Mouse (Mus musculus) forebrain, embryonic 14.5 days (tissue): Measurements from ENCODE around the gene Tbxas1. TPM values are rescaled to one million over a fixed set of nuclear protein-coding genes. Genes with fewer than 3 reads are reported as not detected.

Experiments
- ATAC-seq: fragments of 200-750 bp; cut with Nextera tagmentation; 2 replicates; pipeline ENCODE4 v1.8.0; 2017; ENCODE audit warnings: mild to moderate bottlenecking, moderate library complexity
- DNase-seq: peaks from one replicate; pipeline ENCODE4 v3.0.0-alpha.2; 2015; ENCODE audit warnings: low spot score
- H3K27ac ChIP-seq: fragments of 300-500 bp; sonication (generic); 2 replicates; pipeline ENCODE4 v1.5.1; 2014; ENCODE audit warnings: low read depth, mild to moderate bottlenecking, control low read depth, low read length, moderate library complexity
- H3K27me3 ChIP-seq: fragments of 300-500 bp; sonication (generic); replicated peaks from 2 replicates; pipeline ENCODE4 v1.6.1; 2014; ENCODE audit warnings: low read length, control low read depth, mixed read lengths; ENCODE audit not compliant: control insufficient read depth, insufficient read depth
- H3K36me3 ChIP-seq: fragments of 300-500 bp; sonication (generic); 2 replicates; pipeline ENCODE4 v1.6.1; 2014; ENCODE audit warnings: low read length, control low read depth; ENCODE audit not compliant: control insufficient read depth, insufficient read depth
- H3K4me1 ChIP-seq: fragments of 300-500 bp; sonication (generic); 2 replicates; pipeline ENCODE4 v1.6.1; 2014; ENCODE audit warnings: antibody characterized with exemption, low read length, control low read depth; ENCODE audit not compliant: control insufficient read depth, insufficient read depth
- H3K4me2 ChIP-seq: fragments of 300-500 bp; sonication (generic); 2 replicates; pipeline ENCODE4 v1.6.1; 2014; ENCODE audit warnings: mild to moderate bottlenecking, control low read depth, low read length
- H3K4me3 ChIP-seq: fragments of 300-500 bp; sonication (generic); 2 replicates; pipeline ENCODE4 v1.5.1; 2014; ENCODE audit warnings: low read depth, low read length, control low read depth
- H3K9ac ChIP-seq: fragments of 300-500 bp; sonication (generic); 2 replicates; pipeline ENCODE4 v1.6.1; 2014; ENCODE audit warnings: mild to moderate bottlenecking, low read length, control low read depth, moderate library complexity
- H3K9me3 ChIP-seq: fragments of 300-500 bp; sonication (generic); replicated peaks from 2 replicates; pipeline ENCODE4 v1.6.1; 2016; ENCODE audit warnings: low read length, control low read depth, mixed read lengths; ENCODE audit not compliant: control insufficient read depth
- WGBS: fragments of 180-500 bp; shearing (Covaris S2); extraction: QIAGEN DNeasy Blood & Tissue Kit; methylation state at CpG from one replicate; pipeline ENCODE4 v1.1.7; 2014; 5-methylcytosine and 5-hydroxymethylcytosine counted together
- polyA plus RNA-seq: library from polyadenylated mRNA; unstranded; fragments of >200 nt; fragmentation: Nextera tagmentation; extraction: Ambion mirVana; gene quantifications from 2 replicates; pipeline ENCODE4 v1.2.1, GENCODE M21; 2014

Gene Tbxas1
- polyA plus RNA-seq, 1 experiment from 2014 or later = 1.2 TPM

- H3K4me3 ChIP-seq = no peak overlapping the region
- H3K9ac ChIP-seq = no peak overlapping the region
- H3K4me2 ChIP-seq = no peak overlapping the region
- no peak overlapping the region for H3K27ac ChIP-seq
- peaks cover 3% of the 10 kb centered on the region; the same call in 1 of the 2 replicates for H3K4me1 ChIP-seq
- 36% methylated on average over 7 of the region's 7 CpGs for WGBS
- ATAC-seq (peak; percentile 52; the same call in 1 of the 2 replicates), DNase-seq (peak; percentile 58)
- no peaks in the 10 kb centered on the region for H3K36me3 ChIP-seq
- H3K9me3 ChIP-seq = no peaks in the 10 kb centered on the region
- H3K27me3 ChIP-seq = no peaks in the 10 kb centered on the region
Measured at GRCm38 (mm10) chr6:39022461-39023181, 147.4 kb downstream of the Tbxas1 start.

GRCm38 (mm10) chr6:39024631-39025030 is 149.4 kb downstream of the Tbxas1 start:
- 76% methylated on average over 4 of the region's 4 CpGs for WGBS
- no peak overlapping the region for H3K27ac ChIP-seq
- DNase-seq = no peak
- H3K9me3 ChIP-seq = no peaks in the 10 kb centered on the region
- H3K4me1 ChIP-seq = peaks cover 3% of the 10 kb centered on the region; the same call in 1 of the 2 replicates
- no peak overlapping the region for H3K4me3 ChIP-seq
- H3K4me2 ChIP-seq = no peak overlapping the region
- no peaks in the 10 kb centered on the region for H3K27me3 ChIP-seq
- H3K9ac ChIP-seq = no peak overlapping the region
- H3K36me3 ChIP-seq = no peaks in the 10 kb centered on the region
- ATAC-seq = no peak

- Histone ChIP-seq H3K36me3 (no peaks in the 10 kb centered on the region), H3K27me3 (no peaks in the 10 kb centered on the region), H3K4me3 (no peak overlapping the region), H3K9ac (no peak overlapping the region), H3K9me3 (no peaks in the 10 kb centered on the region), H3K4me1 (peaks cover 3% of the 10 kb centered on the region; the same call in 1 of the 2 replicates), H3K4me2 (no peak overlapping the region), H3K27ac (no peak overlapping the region)
- WGBS = 70% methylated on average over 7 of the region's 7 CpGs
- DNase-seq (no peak), ATAC-seq (no peak)
Measured at GRCm38 (mm10) chr6:39025038-39025437, 149.8 kb downstream of the Tbxas1 start.

DNA sequence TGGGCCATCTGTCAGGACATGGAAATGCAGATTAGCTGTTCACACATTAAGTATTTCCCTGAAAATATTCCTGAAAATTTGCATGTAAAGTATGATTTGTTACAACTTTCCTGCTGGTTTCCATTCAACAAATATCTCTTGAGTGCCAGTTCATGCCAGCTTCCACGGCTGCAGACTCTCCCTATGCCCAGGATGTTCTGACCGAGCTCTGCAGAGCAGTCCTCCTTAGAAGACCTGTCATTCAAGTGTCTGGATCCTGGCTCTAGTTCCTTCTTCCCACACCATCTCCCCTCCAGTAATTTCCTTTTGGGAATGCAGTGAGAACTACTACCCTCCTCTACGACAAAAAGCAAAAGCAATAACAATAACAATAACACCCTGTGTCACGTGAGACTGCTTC is 155.5 kb downstream of the Tbxas1 start:
- peak; percentile 49 for DNase-seq

GRCm38 (mm10) chr6:39033676-39034075 is 158.5 kb downstream of the Tbxas1 start:
- no peak for DNase-seq
- Histone ChIP-seq H3K4me3 (no peak overlapping the region), H3K27ac (no peak overlapping the region), H3K36me3 (no peaks in the 10 kb centered on the region), H3K4me1 (no peaks in the 10 kb centered on the region; the same call in 1 of the 2 replicates), H3K4me2 (no peak overlapping the region), H3K9ac (no peak overlapping the region), H3K9me3 (no peaks in the 10 kb centered on the region), H3K27me3 (no peaks in the 10 kb centered on the region)
- 87% methylated on average over 7 of the region's 7 CpGs for WGBS
- ATAC-seq = no peak

More for the DNA sequence above, 155.5 kb downstream of the Tbxas1 start:
- peak; percentile 34; the same call in 1 of the 2 replicates for ATAC-seq
- Histone ChIP-seq H3K27ac (no peak overlapping the region), H3K9me3 (no peaks in the 10 kb centered on the region), H3K4me1 (no peaks in the 10 kb centered on the region; the same call in 1 of the 2 replicates), H3K4me3 (no peak overlapping the region), H3K27me3 (no peaks in the 10 kb centered on the region), H3K9ac (no peak overlapping the region), H3K4me2 (no peak overlapping the region), H3K36me3 (no peaks in the 10 kb centered on the region)
- 70% methylated on average over 4 of the region's 4 CpGs for WGBS

GRCm38 (mm10) chr6:39035039-39035438 is 159.8 kb downstream of the Tbxas1 start:
- H3K27me3 ChIP-seq = no peaks in the 10 kb centered on the region
- no peak overlapping the region for H3K9ac ChIP-seq
- H3K27ac ChIP-seq = no peak overlapping the region
- H3K9me3 ChIP-seq = no peaks in the 10 kb centered on the region
- H3K36me3 ChIP-seq = no peaks in the 10 kb centered on the region
- DNase-seq (no peak), ATAC-seq (no peak)
- H3K4me3 ChIP-seq = no peak overlapping the region
- H3K4me1 ChIP-seq = no peaks in the 10 kb centered on the region; the same call in 1 of the 2 replicates
- H3K4me2 ChIP-seq = no peak overlapping the region
- 90% methylated on average over 6 of the region's 6 CpGs for WGBS

DNA sequence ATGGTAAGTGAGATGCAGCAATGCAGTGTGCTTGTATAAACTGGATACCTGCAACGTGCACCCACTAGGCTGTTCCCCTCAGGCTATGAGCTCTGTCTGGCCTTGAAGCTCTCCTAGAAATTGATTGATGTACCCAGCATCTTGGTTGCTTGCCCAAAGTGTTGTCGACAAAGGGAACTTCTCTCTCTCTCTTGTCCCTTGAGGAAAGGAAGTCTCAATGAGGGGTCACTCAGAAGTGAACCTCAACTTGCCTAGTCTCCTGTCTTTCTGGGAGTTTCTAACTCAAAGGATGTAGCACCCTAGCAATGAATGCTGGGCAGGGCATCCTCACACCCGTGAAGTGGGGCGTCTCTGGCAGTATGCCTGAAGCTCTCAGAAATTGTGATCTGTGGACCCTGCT is 161.0 kb downstream of the Tbxas1 start:
- no peaks in the 10 kb centered on the region for H3K9me3 ChIP-seq
- no peak overlapping the region for H3K27ac ChIP-seq
- H3K27me3 ChIP-seq = no peaks in the 10 kb centered on the region
- no peaks in the 10 kb centered on the region; the same call in 1 of the 2 replicates for H3K4me1 ChIP-seq
- no peak overlapping the region for H3K4me2 ChIP-seq
- no peak for DNase-seq
- ATAC-seq = no peak
- H3K9ac ChIP-seq = no peak overlapping the region
- no peak overlapping the region for H3K4me3 ChIP-seq
- no peaks in the 10 kb centered on the region for H3K36me3 ChIP-seq
- WGBS = 83% methylated on average over 4 of the region's 4 CpGs

DNA sequence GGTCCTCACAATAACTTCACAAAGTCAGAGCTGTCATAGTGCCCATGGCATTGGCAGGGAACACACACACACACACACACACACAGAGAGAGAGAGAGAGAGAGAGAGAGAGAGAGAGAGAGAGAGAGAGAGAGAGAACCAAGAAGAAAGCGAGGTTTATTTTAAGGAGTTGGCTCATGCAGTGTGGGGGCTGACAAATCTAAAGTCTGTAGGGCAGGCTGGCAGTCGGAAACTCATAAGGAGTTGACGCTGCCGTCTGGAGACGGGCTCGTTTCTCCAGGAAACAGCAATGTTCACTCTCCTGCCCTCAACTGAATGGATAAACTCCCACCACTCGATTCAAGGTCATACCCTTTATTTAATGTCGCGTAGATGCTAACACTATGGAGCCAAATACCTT is 165.2 kb downstream of the Tbxas1 start:
- Histone ChIP-seq H3K4me2 (no peak overlapping the region), H3K27ac (no peak overlapping the region), H3K4me3 (no peak overlapping the region), H3K36me3 (no peaks in the 10 kb centered on the region), H3K9ac (no peak overlapping the region), H3K27me3 (no peaks in the 10 kb centered on the region), H3K4me1 (no peaks in the 10 kb centered on the region; the same call in 1 of the 2 replicates), H3K9me3 (no peaks in the 10 kb centered on the region)
- ATAC-seq = no peak
- DNase-seq = no peak
- 83% methylated on average over 9 of the region's 9 CpGs for WGBS

GRCm38 (mm10) chr6:39049141-39049540 is 173.9 kb downstream of the Tbxas1 start:
- DNase-seq = no peak
- 59% methylated on average over 5 of the region's 5 CpGs for WGBS
- Histone ChIP-seq H3K4me1 (0 out of 2 replicates have a peak, but pooled peaks cover under 1% of the 10 kb centered on the region), H3K36me3 (no peaks in the 10 kb centered on the region), H3K27me3 (no peaks in the 10 kb centered on the region), H3K4me2 (no peak overlapping the region), H3K27ac (no peak overlapping the region), H3K4me3 (no peak overlapping the region), H3K9ac (no peak overlapping the region), H3K9me3 (no peaks in the 10 kb centered on the region)
- no peak for ATAC-seq
